Mouse (Mus musculus) gastrocnemius, postnatal 4 days (tissue): ENCODE measurements at regions not wholly inside any gene's neighbourhood (a gene's known extent, or its start where the extent isn't known, plus 50 kb on each side); places are given as distances from the start of the nearest gene placed in this dataset.

Experiments
- DNase-seq, 2 experiments: peaks; one replicate each; pipeline ENCODE4 v3.0.0; 2021 to 2022; ENCODE audit warnings: low spot score in 2 of 2, mixed read lengths in 2 of 2

- no peak for DNase-seq
Measured at GRCm38 (mm10) chr15:61517265-61517664, 594.5 kb upstream of the A1bg start.

- no peak for DNase-seq
Measured at GRCm38 (mm10) chr15:61514324-61514723, 591.5 kb upstream of the A1bg start.

- no peak for DNase-seq
Measured at GRCm38 (mm10) chr15:61508806-61509205, 586.0 kb upstream of the A1bg start.

- no peak for DNase-seq
Measured at GRCm38 (mm10) chr15:61506361-61506897, 583.6 kb upstream of the A1bg start.

GRCm38 (mm10) chr15:61503436-61503835 lies 580.6 kb upstream of the A1bg start:
- DNase-seq, result no peak

- no peak for DNase-seq
Measured at GRCm38 (mm10) chr15:61489731-61490130, 566.9 kb upstream of the A1bg start.

GRCm38 (mm10) chr15:61481861-61482260 lies 559.0 kb upstream of the A1bg start:
- no peak for DNase-seq

- no peak for DNase-seq
Measured at GRCm38 (mm10) chr15:61473900-61474299, 551.1 kb upstream of the A1bg start.

GRCm38 (mm10) chr15:61455042-61455441 lies 532.2 kb upstream of the A1bg start:
- no peak for DNase-seq

- DNase-seq, result no peak
Measured at GRCm38 (mm10) chr15:61454350-61454671, 531.5 kb upstream of the A1bg start.

GRCm38 (mm10) chr15:61453656-61454349 lies 531.0 kb upstream of the A1bg start:
- DNase-seq, result no peak

- DNase-seq, result no peak
Measured at GRCm38 (mm10) chr15:61450217-61450616, 527.4 kb upstream of the A1bg start.

- DNase-seq, result no peak
Measured at GRCm38 (mm10) chr15:61448482-61448881, 525.7 kb upstream of the A1bg start.

- no peak for DNase-seq
Measured at GRCm38 (mm10) chr15:61446053-61446840, 523.4 kb upstream of the A1bg start.

GRCm38 (mm10) chr15:61441734-61442398 lies 519.1 kb upstream of the A1bg start:
- DNase-seq, result no peak

GRCm38 (mm10) chr15:61441012-61441411 lies 518.2 kb upstream of the A1bg start:
- DNase-seq, result no peak

GRCm38 (mm10) chr15:61440284-61440683 lies 517.5 kb upstream of the A1bg start:
- no peak for DNase-seq

- no peak for DNase-seq
Measured at GRCm38 (mm10) chr15:61439623-61440170, 516.9 kb upstream of the A1bg start.

GRCm38 (mm10) chr15:61428818-61429415 lies 506.1 kb upstream of the A1bg start:
- DNase-seq, result no peak

GRCm38 (mm10) chr15:61422989-61423388 lies 500.2 kb upstream of the A1bg start:
- DNase-seq, result no peak

- no peak for DNase-seq
Measured at GRCm38 (mm10) chr15:61417506-61417905, 494.7 kb upstream of the A1bg start.
